Mouse (Mus musculus): ENCODE results near the gene Rbpjl. TPM values are rescaled to one million over a fixed set of nuclear protein-coding genes. Genes with fewer than 3 reads are reported as not detected.

Gene Rbpjl
- total and polyA plus RNA-seq, 3 experiments, result 0.11 TPM; not detected in 2

DNA sequence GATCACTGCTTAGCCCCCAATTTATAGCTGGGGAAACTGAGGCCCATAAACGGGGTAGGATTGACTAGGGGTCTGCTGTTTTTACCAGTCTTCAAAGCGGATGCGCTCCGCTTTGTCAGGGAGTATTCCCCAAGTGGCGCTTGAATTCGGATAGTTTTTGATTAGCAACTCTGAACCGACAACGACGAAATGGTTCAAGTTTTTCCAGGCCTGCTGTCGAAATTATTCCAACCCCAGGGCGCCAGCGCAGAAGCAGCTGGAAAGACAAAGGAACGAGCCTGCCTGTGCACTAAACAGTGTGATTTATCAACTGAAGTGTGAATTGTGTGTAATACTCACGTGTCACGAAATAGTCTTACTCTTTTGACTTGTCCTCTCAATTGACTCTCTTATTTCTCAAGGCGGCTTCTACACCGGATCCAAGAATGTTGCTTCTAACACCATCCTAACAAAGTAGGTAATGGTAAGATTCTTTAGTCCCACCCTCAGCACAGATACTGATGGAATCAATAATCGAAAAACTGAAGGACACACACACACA is 40.6 kb downstream of the Rbpjl start, which contains the start of gene Sdc4:
TSS of gene Sdc4 (minus strand) at position 428 of the 541 bp plus-strand sequence.
- no peaks in the 10 kb centered on the region for H3K4me1 ChIP-seq (ENCODE audit: insufficient read depth, low read depth, low read length)
- TF ChIP-seq TAL1 (conservative IDR thresholded peaks at IDR 0.05; ENCODE audit: low read depth, low read length), result no peak
- TF ChIP-seq GATA1 (IDR thresholded peaks at IDR 0.05; ENCODE audit: borderline replicate concordance, low read length), result no peak
- no peak for TF ChIP-seq CTCF (IDR thresholded peaks at IDR 0.05; ENCODE audit: low read depth, low read length)
- TF ChIP-seq POLR2AphosphoS5 (IDR thresholded peaks at IDR 0.05; ENCODE audit: insufficient replicate concordance, low read depth, low read length), result no peak
- TF ChIP-seq GATA2 (IDR thresholded peaks at IDR 0.05; ENCODE audit: borderline replicate concordance, low read depth, low read length), result no peak
- H3K36me3 ChIP-seq (replicated peaks), result no peaks in the 10 kb centered on the region
- DNase-seq (ENCODE audit: low spot score) (no peak), ATAC-seq (ENCODE audit: extremely low read depth, insufficient number of reproducible peaks, low FRiP score, poor library complexity, severe bottlenecking) (no peak)
- no peaks in the 10 kb centered on the region for H3K9me3 ChIP-seq (replicated peaks)
- H3K4me3 ChIP-seq (ENCODE audit: low read depth, low read length), result no peak within 1 kb of the TSS
- H3K27me3 ChIP-seq (ENCODE audit: insufficient read depth, low read length), result peaks cover 12% of the 10 kb centered on the region; the same call in 1 of the 2 replicates

DNA sequence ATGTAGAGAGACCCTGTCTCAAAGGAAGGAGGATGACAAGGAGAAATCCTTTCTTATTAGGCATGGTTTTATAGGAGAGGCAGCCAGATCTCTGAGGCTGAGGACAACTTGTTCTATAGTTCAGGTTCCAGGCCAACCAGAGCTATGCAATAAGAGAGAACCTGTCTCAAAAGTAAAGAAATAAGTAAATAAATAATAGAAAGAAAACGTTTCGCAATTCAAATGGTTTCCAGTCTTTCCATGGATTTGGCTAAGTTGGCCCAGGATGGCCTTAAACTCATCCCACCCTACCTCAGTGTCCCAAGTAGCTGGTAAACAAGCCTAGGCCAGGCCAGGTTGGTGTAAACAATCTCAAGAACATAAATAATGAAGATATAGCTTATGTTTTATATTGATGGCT is 41.8 kb downstream of the Rbpjl start:
- no peak for ATAC-seq (ENCODE audit: extremely low read depth, insufficient number of reproducible peaks, low FRiP score, poor library complexity, severe bottlenecking)
- Histone ChIP-seq H3K9me3 (replicated peaks) (no peaks in the 10 kb centered on the region), H3K36me3 (replicated peaks) (no peaks in the 10 kb centered on the region), H3K4me3 (ENCODE audit: low read depth, low read length) (no peak overlapping the region), H3K27me3 (ENCODE audit: insufficient read depth, low read length) (peaks cover 12% of the 10 kb centered on the region), H3K4me1 (ENCODE audit: insufficient read depth, low read depth, low read length) (no peaks in the 10 kb centered on the region)
- no peak for DNase-seq (ENCODE audit: low spot score)
- TF ChIP-seq CTCF (IDR thresholded peaks at IDR 0.05; ENCODE audit: low read depth, low read length), result no peak
- no peak for TF ChIP-seq GATA1 (IDR thresholded peaks at IDR 0.05; ENCODE audit: borderline replicate concordance, low read length)
- no peak for TF ChIP-seq POLR2AphosphoS5 (IDR thresholded peaks at IDR 0.05; ENCODE audit: insufficient replicate concordance, low read depth, low read length)
- TF ChIP-seq GATA2 (IDR thresholded peaks at IDR 0.05; ENCODE audit: borderline replicate concordance, low read depth, low read length), result no peak
- TF ChIP-seq TAL1 (conservative IDR thresholded peaks at IDR 0.05; ENCODE audit: low read depth, low read length), result no peak

GRCm38 (mm10) chr2:164445399-164446085 is 42.6 kb downstream of the Rbpjl start:
- Histone ChIP-seq H3K4me3 (ENCODE audit: low read depth, low read length) (no peak overlapping the region), H3K36me3 (replicated peaks) (no peaks in the 10 kb centered on the region), H3K27me3 (ENCODE audit: insufficient read depth, low read length) (peaks cover 12% of the 10 kb centered on the region), H3K9me3 (replicated peaks) (no peaks in the 10 kb centered on the region), H3K4me1 (ENCODE audit: insufficient read depth, low read depth, low read length) (no peaks in the 10 kb centered on the region)
- DNase-seq (ENCODE audit: low spot score) (no peak), ATAC-seq (ENCODE audit: extremely low read depth, insufficient number of reproducible peaks, low FRiP score, poor library complexity, severe bottlenecking) (no peak)
- TF ChIP-seq CTCF (IDR thresholded peaks at IDR 0.05; ENCODE audit: low read depth, low read length) (no peak), TAL1 (conservative IDR thresholded peaks at IDR 0.05; ENCODE audit: low read depth, low read length) (no peak), GATA2 (IDR thresholded peaks at IDR 0.05; ENCODE audit: borderline replicate concordance, low read depth, low read length) (no peak), POLR2AphosphoS5 (IDR thresholded peaks at IDR 0.05; ENCODE audit: insufficient replicate concordance, low read depth, low read length) (no peak), GATA1 (IDR thresholded peaks at IDR 0.05; ENCODE audit: borderline replicate concordance, low read length) (no peak)

GRCm38 (mm10) chr2:164446086-164446469 is 43.1 kb downstream of the Rbpjl start:
- ATAC-seq (ENCODE audit: extremely low read depth, insufficient number of reproducible peaks, low FRiP score, poor library complexity, severe bottlenecking), result no peak
- Histone ChIP-seq H3K4me3 (ENCODE audit: low read depth, low read length) (no peak overlapping the region), H3K36me3 (replicated peaks) (no peaks in the 10 kb centered on the region), H3K4me1 (ENCODE audit: insufficient read depth, low read depth, low read length) (no peaks in the 10 kb centered on the region), H3K9me3 (replicated peaks) (no peaks in the 10 kb centered on the region), H3K27me3 (ENCODE audit: insufficient read depth, low read length) (peaks cover 12% of the 10 kb centered on the region)
- TF ChIP-seq TAL1 (conservative IDR thresholded peaks at IDR 0.05; ENCODE audit: low read depth, low read length) (no peak), GATA1 (IDR thresholded peaks at IDR 0.05; ENCODE audit: borderline replicate concordance, low read length) (no peak), POLR2AphosphoS5 (IDR thresholded peaks at IDR 0.05; ENCODE audit: insufficient replicate concordance, low read depth, low read length) (no peak), GATA2 (IDR thresholded peaks at IDR 0.05; ENCODE audit: borderline replicate concordance, low read depth, low read length) (no peak), CTCF (IDR thresholded peaks at IDR 0.05; ENCODE audit: low read depth, low read length) (no peak)
- no peak for DNase-seq (ENCODE audit: low spot score)

DNA sequence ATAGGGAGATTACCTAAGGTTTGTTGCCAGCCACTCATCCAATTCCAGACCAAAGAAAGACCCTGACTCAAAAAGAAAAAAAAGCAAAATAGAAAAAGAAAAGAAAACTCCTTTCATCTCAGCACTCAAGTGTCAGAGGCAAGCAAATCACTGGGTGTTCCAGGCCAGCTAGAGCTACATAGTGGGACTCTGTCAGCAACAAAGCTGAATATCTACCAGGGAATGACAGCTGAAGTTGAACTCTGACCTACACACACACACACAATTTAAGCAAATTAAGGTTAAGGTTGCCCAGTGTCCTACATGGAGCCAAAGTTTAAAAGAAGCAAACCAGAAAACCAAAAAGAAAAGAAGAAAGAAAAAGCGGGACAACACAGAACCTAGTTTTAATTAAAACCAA is 45.2 kb downstream of the Rbpjl start:
- TF ChIP-seq GATA2 (IDR thresholded peaks at IDR 0.05; ENCODE audit: borderline replicate concordance, low read depth, low read length) (no peak), GATA1 (IDR thresholded peaks at IDR 0.05; ENCODE audit: borderline replicate concordance, low read length) (no peak), CTCF (IDR thresholded peaks at IDR 0.05; ENCODE audit: low read depth, low read length) (no peak), POLR2AphosphoS5 (IDR thresholded peaks at IDR 0.05; ENCODE audit: insufficient replicate concordance, low read depth, low read length) (no peak), TAL1 (conservative IDR thresholded peaks at IDR 0.05; ENCODE audit: low read depth, low read length) (no peak)
- no peaks in the 10 kb centered on the region for H3K4me1 ChIP-seq (ENCODE audit: insufficient read depth, low read depth, low read length)
- no peaks in the 10 kb centered on the region for H3K36me3 ChIP-seq (replicated peaks)
- DNase-seq (ENCODE audit: low spot score) (no peak), ATAC-seq (ENCODE audit: extremely low read depth, insufficient number of reproducible peaks, low FRiP score, poor library complexity, severe bottlenecking) (no peak)
- no peak overlapping the region for H3K4me3 ChIP-seq (ENCODE audit: low read depth, low read length)
- H3K9me3 ChIP-seq (replicated peaks), result no peaks in the 10 kb centered on the region
- H3K27me3 ChIP-seq (ENCODE audit: insufficient read depth, low read length), result peaks cover 12% of the 10 kb centered on the region

DNA sequence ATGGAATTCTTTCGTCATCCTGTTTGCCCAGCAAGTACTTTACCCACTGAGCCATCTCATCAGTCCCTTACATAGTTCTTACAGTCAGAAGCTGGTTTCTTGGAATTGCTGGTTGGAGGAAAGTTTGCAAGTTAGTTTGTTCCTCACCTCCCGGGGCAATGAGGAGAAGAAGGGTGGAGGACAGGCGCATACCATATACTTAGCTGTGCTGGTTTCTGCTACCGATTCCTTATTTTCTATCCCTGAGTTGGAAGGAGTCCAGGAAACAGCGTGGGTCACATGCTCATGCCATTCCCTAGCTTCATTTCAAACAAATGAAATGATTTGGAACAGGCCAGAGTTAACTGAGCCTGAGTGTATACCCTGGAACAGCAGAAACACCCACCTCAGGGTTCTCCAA is 46.0 kb downstream of the Rbpjl start:
- Histone ChIP-seq H3K4me1 (ENCODE audit: insufficient read depth, low read depth, low read length) (no peaks in the 10 kb centered on the region), H3K36me3 (replicated peaks) (no peaks in the 10 kb centered on the region), H3K9me3 (replicated peaks) (no peaks in the 10 kb centered on the region), H3K4me3 (ENCODE audit: low read depth, low read length) (no peak overlapping the region), H3K27me3 (ENCODE audit: insufficient read depth, low read length) (peaks cover 8% of the 10 kb centered on the region)
- ATAC-seq (ENCODE audit: extremely low read depth, insufficient number of reproducible peaks, low FRiP score, poor library complexity, severe bottlenecking) (no peak), DNase-seq (ENCODE audit: low spot score) (no peak)
- TF ChIP-seq CTCF (IDR thresholded peaks at IDR 0.05; ENCODE audit: low read depth, low read length) (no peak), GATA2 (IDR thresholded peaks at IDR 0.05; ENCODE audit: borderline replicate concordance, low read depth, low read length) (no peak), POLR2AphosphoS5 (IDR thresholded peaks at IDR 0.05; ENCODE audit: insufficient replicate concordance, low read depth, low read length) (no peak), TAL1 (conservative IDR thresholded peaks at IDR 0.05; ENCODE audit: low read depth, low read length) (no peak), GATA1 (IDR thresholded peaks at IDR 0.05; ENCODE audit: borderline replicate concordance, low read length) (no peak)

Measured in G1E (cell line).